Mouse (Mus musculus): ENCODE measurements at regions not wholly inside any gene's neighbourhood (a gene's known extent, or its start where the extent isn't known, plus 50 kb on each side); places are given as distances from the start of the nearest gene placed in this dataset.

- TF ChIP-seq POLR2A (IDR thresholded peaks at IDR 0.05; ENCODE audit: extremely low read depth, insufficient read depth, low read length), result no peak
- TF ChIP-seq CTCF (IDR thresholded peaks at IDR 0.05; ENCODE audit: extremely low read depth, insufficient read depth, low read length), result no peak
Measured at GRCm38 (mm10) chr4:124465229-124465820, 145.3 kb downstream of the 3100002H09Rik start.

All from cortical plate, adult 2 months (tissue).